Mouse (Mus musculus) fat pad, adult 2 months (tissue): ENCODE results near the gene Ostm1.
A peak's percentile ranks its signal among the peaks of the same experiment; 100 is the strongest.

ENCODE experiments used
- DNase-seq: peaks from one replicate; pipeline ENCODE4 v3.0.0-alpha.2; 2011; ENCODE audit warnings: low read depth, low spot score; ENCODE audit errors: extremely low read depth

The Ostm1 gene

GRCm38 (mm10) chr10:42625907-42626306, 42.3 kb downstream of the Ostm1 start:
- DNase-seq: no peak

- DNase-seq: no peak
Observed at GRCm38 (mm10) chr10:42630596-42631355, 47.2 kb downstream of the Ostm1 start.

- DNase-seq: no peak
Observed at GRCm38 (mm10) chr10:42631754-42632452, 48.3 kb downstream of the Ostm1 start.

- no peak for DNase-seq
Observed at GRCm38 (mm10) chr10:42632453-42633360, 49.1 kb downstream of the Ostm1 start.

GRCm38 (mm10) chr10:42633361-42634121, 49.9 kb downstream of the Ostm1 start:
- DNase-seq: no peak

GRCm38 (mm10) chr10:42634122-42634720, 50.6 kb downstream of the Ostm1 start:
- DNase-seq: no peak

GRCm38 (mm10) chr10:42635046-42635445, 51.4 kb downstream of the Ostm1 start:
- DNase-seq: no peak

GRCm38 (mm10) chr10:42635566-42636359, 52.1 kb downstream of the Ostm1 start:
- no peak for DNase-seq

- DNase-seq: no peak
Observed at GRCm38 (mm10) chr10:42636360-42637182, 52.9 kb downstream of the Ostm1 start.

- DNase-seq: peak; percentile 5
Observed at GRCm38 (mm10) chr10:42637183-42637788, 53.7 kb downstream of the Ostm1 start.

GRCm38 (mm10) chr10:42639856-42640255, 56.2 kb downstream of the Ostm1 start:
- DNase-seq: no peak

GRCm38 (mm10) chr10:42643638-42644037, 60.0 kb downstream of the Ostm1 start:
- no peak for DNase-seq

GRCm38 (mm10) chr10:42646340-42646739, 62.7 kb downstream of the Ostm1 start:
- no peak for DNase-seq

- DNase-seq: no peak
Observed at GRCm38 (mm10) chr10:42661916-42662315, 78.3 kb downstream of the Ostm1 start.

GRCm38 (mm10) chr10:42669970-42670369, 86.3 kb downstream of the Ostm1 start:
- DNase-seq: no peak

GRCm38 (mm10) chr10:42672798-42673197, 89.2 kb downstream of the Ostm1 start:
- DNase-seq: no peak

GRCm38 (mm10) chr10:42675571-42675970, 91.9 kb downstream of the Ostm1 start:
- no peak for DNase-seq

- DNase-seq: no peak
Observed at GRCm38 (mm10) chr10:42678331-42678730, 94.7 kb downstream of the Ostm1 start.
